Mouse (Mus musculus): ENCODE measurements around the gene Ston2. TPM values are rescaled to one million over a fixed set of nuclear protein-coding genes. Genes with fewer than 3 reads are reported as not detected.

Ston2 gene
- total and polyA plus RNA-seq, 2 experiments = 4.6 to 9.3 TPM

DNA sequence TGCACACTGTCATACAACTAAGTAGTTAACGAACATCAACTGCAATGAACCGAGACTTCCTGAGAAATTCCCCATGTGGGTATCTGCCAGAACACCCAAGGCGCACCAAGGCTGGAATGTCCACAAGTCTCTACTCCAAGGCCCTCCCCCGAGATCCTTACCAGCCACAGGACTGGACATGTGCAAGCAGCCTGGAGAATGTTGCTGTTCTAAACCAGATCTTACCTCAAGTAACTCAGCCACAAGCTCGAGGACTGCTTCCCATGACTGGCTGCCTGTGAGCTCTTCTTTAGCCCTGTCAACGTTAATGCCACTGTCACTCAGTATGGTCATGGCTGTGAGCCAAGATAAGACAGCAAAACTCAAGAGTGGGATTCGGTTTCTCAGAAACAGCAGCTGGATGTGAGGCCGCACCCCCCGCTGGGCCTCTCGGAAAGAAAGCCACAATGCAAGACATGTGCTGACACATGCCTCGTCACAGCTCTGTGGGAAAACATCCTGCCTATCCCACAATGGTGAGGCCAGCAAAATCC is 42.4 kb downstream of the Ston2 start:
- peaks cover 5% of the 10 kb centered on the region; the same call in 1 of the 2 replicates for H3K79me2 ChIP-seq (ENCODE audit: control insufficient read depth, insufficient read depth, low read length)
- 69% methylated on average over 11 of the region's 11 CpGs for WGBS
- no peak overlapping the region for H3K4me3 ChIP-seq (ENCODE audit: insufficient read depth, low read depth, low read length)
- TF ChIP-seq POLR2A (IDR thresholded peaks at IDR 0.05; ENCODE audit: extremely low read depth, insufficient read depth, low read length) (no peak), CTCF (IDR thresholded peaks at IDR 0.05; ENCODE audit: low read depth, low read length) (no peak)
- no peaks in the 10 kb centered on the region for H3K36me3 ChIP-seq (ENCODE audit: control insufficient read depth, insufficient read depth, low read length)
- H3K27ac ChIP-seq (replicated peaks; ENCODE audit: insufficient read depth, low read depth, low read length) = no peak overlapping the region
- H3K4me1 ChIP-seq (ENCODE audit: control insufficient read depth, insufficient read depth, low read length) = peaks cover 3% of the 10 kb centered on the region; the same call in 1 of the 2 replicates
- H3K9ac ChIP-seq (ENCODE audit: low read depth, low read length) = no peak overlapping the region
- DNase-seq (ENCODE audit: extremely low read depth, low read depth, low spot score) = no peak
- no peaks in the 10 kb centered on the region for H3K27me3 ChIP-seq (ENCODE audit: control insufficient read depth, insufficient read depth, low read length)

DNA sequence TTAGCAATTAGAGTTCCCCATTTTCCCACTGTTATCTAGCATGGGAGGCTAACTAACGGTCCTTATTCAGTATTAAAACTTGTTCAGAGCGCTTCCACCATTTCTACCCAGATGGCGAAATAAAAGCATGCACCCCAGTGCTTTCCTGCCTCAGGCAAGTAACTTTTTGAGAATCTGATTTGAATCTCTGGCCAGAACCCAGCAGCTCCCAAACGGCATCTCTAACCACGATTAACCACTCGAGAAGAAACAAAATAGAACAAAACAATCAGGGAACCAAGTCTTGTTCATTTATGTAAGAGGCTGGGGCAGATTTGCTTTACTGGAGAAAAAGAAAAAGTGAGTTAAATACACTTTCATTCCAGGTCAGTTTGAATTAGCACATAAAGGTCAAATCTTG is 44.1 kb downstream of the Ston2 start:
- no peak overlapping the region for H3K4me3 ChIP-seq (ENCODE audit: insufficient read depth, low read depth, low read length)
- H3K9ac ChIP-seq (ENCODE audit: low read depth, low read length) = no peak overlapping the region
- no peak for DNase-seq (ENCODE audit: extremely low read depth, low read depth, low spot score)
- no peaks in the 10 kb centered on the region for H3K27me3 ChIP-seq (ENCODE audit: control insufficient read depth, insufficient read depth, low read length)
- peaks cover 3% of the 10 kb centered on the region; the same call in 1 of the 2 replicates for H3K4me1 ChIP-seq (ENCODE audit: control insufficient read depth, insufficient read depth, low read length)
- no peak overlapping the region for H3K27ac ChIP-seq (replicated peaks; ENCODE audit: insufficient read depth, low read depth, low read length)
- 0 out of 2 replicates have a peak, but pooled peaks cover 3% of the 10 kb centered on the region for H3K79me2 ChIP-seq (ENCODE audit: control insufficient read depth, insufficient read depth, low read length)
- 0 out of 2 replicates have a peak, but pooled peaks cover 2% of the 10 kb centered on the region for H3K36me3 ChIP-seq (ENCODE audit: control insufficient read depth, insufficient read depth, low read length)
- WGBS = 88% methylated on average over 6 of the region's 6 CpGs
- no peak for TF ChIP-seq POLR2A (IDR thresholded peaks at IDR 0.05; ENCODE audit: extremely low read depth, insufficient read depth, low read length)
- TF ChIP-seq CTCF (IDR thresholded peaks at IDR 0.05; ENCODE audit: low read depth, low read length) = no peak

- DNase-seq (ENCODE audit: extremely low read depth, low read depth, low spot score) = no peak
- Histone ChIP-seq H3K79me2 (ENCODE audit: control insufficient read depth, insufficient read depth, low read length) (no peaks in the 10 kb centered on the region), H3K4me1 (ENCODE audit: control insufficient read depth, insufficient read depth, low read length) (peaks cover 3% of the 10 kb centered on the region; the same call in 1 of the 2 replicates), H3K27ac (replicated peaks; ENCODE audit: insufficient read depth, low read depth, low read length) (no peak overlapping the region), H3K36me3 (ENCODE audit: control insufficient read depth, insufficient read depth, low read length) (0 out of 2 replicates have a peak, but pooled peaks cover 2% of the 10 kb centered on the region), H3K4me3 (ENCODE audit: insufficient read depth, low read depth, low read length) (no peak overlapping the region), H3K9ac (ENCODE audit: low read depth, low read length) (no peak overlapping the region), H3K27me3 (ENCODE audit: control insufficient read depth, insufficient read depth, low read length) (no peaks in the 10 kb centered on the region)
- 95% methylated on average over 7 of the region's 7 CpGs for WGBS
- TF ChIP-seq CTCF (IDR thresholded peaks at IDR 0.05; ENCODE audit: low read depth, low read length) (no peak), POLR2A (IDR thresholded peaks at IDR 0.05; ENCODE audit: extremely low read depth, insufficient read depth, low read length) (no peak)
Measured at GRCm38 (mm10) chr12:91742916-91743315, 45.3 kb downstream of the Ston2 start.

DNA sequence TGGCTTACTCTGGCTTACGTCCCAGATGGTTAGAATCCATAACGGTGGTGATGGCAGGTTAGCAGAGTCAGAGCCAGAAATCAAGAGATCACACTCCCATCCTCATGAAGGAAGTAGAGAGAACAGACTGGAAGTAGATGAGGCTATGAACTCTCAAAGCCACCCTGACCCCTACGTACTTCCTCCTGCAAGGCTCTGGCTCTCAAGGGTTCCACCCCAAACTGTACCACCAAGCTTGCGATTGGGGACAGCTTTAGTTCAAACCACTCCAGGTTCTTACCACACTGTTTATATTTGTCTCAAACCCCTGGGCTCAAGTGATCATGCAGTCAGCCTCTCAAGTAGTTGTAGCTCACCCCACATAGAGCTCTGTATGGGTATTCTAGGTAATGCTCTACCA is 49.8 kb downstream of the Ston2 start:
- Histone ChIP-seq H3K4me1 (ENCODE audit: control insufficient read depth, insufficient read depth, low read length) (peaks cover 5% of the 10 kb centered on the region; the same call in 1 of the 2 replicates), H3K27me3 (ENCODE audit: control insufficient read depth, insufficient read depth, low read length) (no peaks in the 10 kb centered on the region), H3K9ac (ENCODE audit: low read depth, low read length) (no peak overlapping the region), H3K4me3 (ENCODE audit: insufficient read depth, low read depth, low read length) (no peak overlapping the region), H3K27ac (replicated peaks; ENCODE audit: insufficient read depth, low read depth, low read length) (no peak overlapping the region), H3K36me3 (ENCODE audit: control insufficient read depth, insufficient read depth, low read length) (0 out of 2 replicates have a peak, but pooled peaks cover 2% of the 10 kb centered on the region), H3K79me2 (ENCODE audit: control insufficient read depth, insufficient read depth, low read length) (no peaks in the 10 kb centered on the region)
- TF ChIP-seq CTCF (IDR thresholded peaks at IDR 0.05; ENCODE audit: low read depth, low read length) (no peak), POLR2A (IDR thresholded peaks at IDR 0.05; ENCODE audit: extremely low read depth, insufficient read depth, low read length) (no peak)
- peak; percentile 30 for DNase-seq (ENCODE audit: extremely low read depth, low read depth, low spot score)
- 83% methylated on average over 4 of the region's 4 CpGs for WGBS

DNA sequence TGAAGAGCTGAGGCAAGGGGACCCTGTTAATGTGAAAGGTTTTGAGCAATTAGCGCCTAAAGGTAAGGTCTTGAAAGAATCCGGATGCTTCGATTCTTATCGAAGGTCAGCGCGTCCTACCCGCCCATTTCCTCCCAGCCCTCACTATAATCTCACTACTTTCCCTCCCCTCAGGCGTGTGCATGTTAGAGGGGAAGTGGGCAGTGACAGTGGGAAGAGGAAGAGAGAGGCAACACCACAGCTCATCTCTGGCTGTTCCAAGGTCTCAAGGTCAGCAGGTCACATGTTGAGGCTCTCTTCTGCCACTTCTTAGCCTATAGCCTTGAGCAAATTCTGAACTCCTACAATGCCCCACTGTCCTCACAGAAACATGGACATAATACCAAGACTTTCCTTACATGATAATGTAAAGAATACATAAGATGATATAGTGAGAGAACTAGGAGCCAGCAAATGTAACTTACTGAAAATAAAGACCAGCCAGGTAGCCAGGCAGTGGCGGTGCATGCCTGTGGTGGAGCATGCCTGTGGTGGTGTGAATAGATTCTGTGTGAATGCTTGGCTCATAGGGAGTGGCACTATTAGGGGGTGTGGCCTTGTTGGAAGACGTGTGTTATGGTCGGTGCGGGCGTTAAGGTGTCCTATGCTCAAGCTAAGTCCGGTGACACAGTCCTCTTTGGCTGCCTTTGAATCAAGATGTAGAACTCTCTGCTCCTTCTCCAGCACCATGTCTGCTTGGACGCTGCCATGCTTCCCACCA is 51.8 kb downstream of the Ston2 start:
- peak; percentile 33 for DNase-seq (ENCODE audit: extremely low read depth, low read depth, low spot score)
- Histone ChIP-seq H3K4me3 (ENCODE audit: insufficient read depth, low read depth, low read length) (no peak overlapping the region), H3K9ac (ENCODE audit: low read depth, low read length) (no peak overlapping the region), H3K27me3 (ENCODE audit: control insufficient read depth, insufficient read depth, low read length) (no peaks in the 10 kb centered on the region), H3K4me1 (ENCODE audit: control insufficient read depth, insufficient read depth, low read length) (peaks cover 11% of the 10 kb centered on the region; the same call in 1 of the 2 replicates), H3K79me2 (ENCODE audit: control insufficient read depth, insufficient read depth, low read length) (no peaks in the 10 kb centered on the region), H3K36me3 (ENCODE audit: control insufficient read depth, insufficient read depth, low read length) (0 out of 2 replicates have a peak, but pooled peaks cover 2% of the 10 kb centered on the region), H3K27ac (replicated peaks; ENCODE audit: insufficient read depth, low read depth, low read length) (no peak overlapping the region; the same call in 1 of the 2 replicates)
- WGBS = 90% methylated on average over 15 of the region's 15 CpGs
- TF ChIP-seq CTCF (IDR thresholded peaks at IDR 0.05; ENCODE audit: low read depth, low read length) = no peak
- no peak for TF ChIP-seq POLR2A (IDR thresholded peaks at IDR 0.05; ENCODE audit: extremely low read depth, insufficient read depth, low read length)

All from liver, adult 2 months (tissue).